Mouse (Mus musculus) CH12.LX (cell line): ENCODE results near the gene Ell. TPM values are rescaled to one million over a fixed set of nuclear protein-coding genes. Genes with fewer than 3 reads are reported as not detected.

Experiments used
- DNase-seq: peaks from one replicate; pipeline ENCODE4 v3.0.0-alpha.2; 2013; ENCODE audit errors: extremely low read depth
- H3K27ac ChIP-seq: 2 replicates; pipeline ENCODE4 v1.5.1; 2012; ENCODE audit warnings: low read depth, mild to moderate bottlenecking, control low read depth, moderate library complexity; ENCODE audit not compliant: insufficient read depth
- H3K27me3 ChIP-seq: replicated peaks from 2 replicates; pipeline ENCODE3; 2012; ENCODE audit warnings: inconsistent platforms
- H3K36me3 ChIP-seq, 2 experiments: replicated peaks in 1 of 2; 2 replicates each; pipeline versions ENCODE3 to v1.6.1; 2012; ENCODE audit warnings: inconsistent platforms in 1 of 2, low read length in 1 of 2, mild to moderate bottlenecking in 1 of 2, mixed read lengths in 1 of 2, moderate library complexity in 1 of 2; ENCODE audit not compliant: control insufficient read depth in 1 of 2, insufficient read depth in 1 of 2
- H3K4me1 ChIP-seq, 2 experiments: 2 replicates each; pipeline ENCODE4 v1.6.1; 2012; ENCODE audit warnings: inconsistent platforms in 1 of 2, moderate library complexity in 1 of 2; ENCODE audit not compliant: insufficient read depth in 2 of 2, control insufficient read depth in 1 of 2
- H3K4me2 ChIP-seq: 2 replicates; pipeline ENCODE4 v1.6.1; 2012; ENCODE audit warnings: low read depth, mild to moderate bottlenecking, control low read depth; ENCODE audit not compliant: poor library complexity, insufficient read depth, severe bottlenecking
- H3K4me3 ChIP-seq, 3 experiments: fragments of 150-350 bp in 1 of 3; sonication (generic) in 1 of 3; replicated peaks in 1 of 3; 2 replicates each; pipeline versions ENCODE3 to v1.5.1; 2011 to 2012; ENCODE audit warnings: low read depth in 2 of 3, low read length in 2 of 3, mild to moderate bottlenecking in 2 of 3, moderate library complexity in 2 of 3, control low read depth in 1 of 3, improper control_type of control experiment in 1 of 3, inconsistent platforms in 1 of 3, mixed read lengths in 1 of 3; ENCODE audit not compliant: poor library complexity in 1 of 3
- H3K79me2 ChIP-seq: replicated peaks from 2 replicates; pipeline ENCODE4 v1.6.1; 2012; ENCODE audit warnings: mild to moderate bottlenecking, moderate library complexity; ENCODE audit not compliant: control insufficient read depth, poor library complexity, insufficient read depth, severe bottlenecking; ENCODE audit errors: extremely low read depth
- H3K9ac ChIP-seq: 2 replicates; pipeline ENCODE4 v1.6.1; 2012; ENCODE audit warnings: low read depth, mild to moderate bottlenecking, control low read depth, moderate library complexity; ENCODE audit not compliant: insufficient read depth
- H3K9me3 ChIP-seq: replicated peaks from 2 replicates; pipeline ENCODE3; 2012; ENCODE audit warnings: low read length, inconsistent platforms, mixed read lengths
- CTCF ChIP-seq, 2 experiments: IDR thresholded peaks in 1 of 2; conservative IDR thresholded peaks in 1 of 2; 2 replicates each; pipeline ENCODE4 v1.5.1; 2011 to 2012; ENCODE audit warnings: low read depth in 2 of 2, low read length in 2 of 2, improper control_type of control experiment in 1 of 2, inconsistent platforms in 1 of 2, mild to moderate bottlenecking in 1 of 2, moderate library complexity in 1 of 2
- E2F4 ChIP-seq: IDR thresholded peaks from 2 replicates; pipeline ENCODE4 v1.6.1; 2011; ENCODE audit warnings: low read depth, low read length, improper control_type of control experiment; ENCODE audit not compliant: insufficient replicate concordance
- ELF1 ChIP-seq: IDR thresholded peaks from 2 replicates; pipeline ENCODE4 v1.6.1; 2014; ENCODE audit warnings: low read depth, mild to moderate bottlenecking, inconsistent platforms, low read length, improper control_type of control experiment
- HCFC1 ChIP-seq: IDR thresholded peaks from 2 replicates; pipeline ENCODE4 v1.6.1; 2012; ENCODE audit warnings: low read depth, mild to moderate bottlenecking, inconsistent platforms, low read length, improper control_type of control experiment
- IRF4 ChIP-seq: IDR thresholded peaks from 2 replicates; pipeline ENCODE4 v1.6.1; 2014; ENCODE audit warnings: low read depth, mild to moderate bottlenecking, inconsistent platforms, low read length, improper control_type of control experiment
- JUN ChIP-seq: IDR thresholded peaks from 2 replicates; pipeline ENCODE4 v1.6.1; 2011; ENCODE audit warnings: low read depth, mild to moderate bottlenecking, low read length, improper control_type of control experiment, moderate library complexity; ENCODE audit not compliant: insufficient read depth
- JUND ChIP-seq: conservative IDR thresholded peaks from 2 replicates; pipeline ENCODE4 v1.6.1; 2011; ENCODE audit warnings: low read depth, low read length, improper control_type of control experiment
- MAX ChIP-seq: IDR thresholded peaks from 2 replicates; pipeline ENCODE4 v1.6.1; 2011; ENCODE audit warnings: low read length, improper control_type of control experiment
- POLR2AphosphoS2 ChIP-seq: IDR thresholded peaks from 2 replicates; pipeline ENCODE4 v1.6.1; 2011; ENCODE audit warnings: low read depth, low read length, improper control_type of control experiment
- RAD21 ChIP-seq: IDR thresholded peaks from 2 replicates; pipeline ENCODE4 v1.6.1; 2011; ENCODE audit warnings: low read depth, mild to moderate bottlenecking, low read length, improper control_type of control experiment, moderate library complexity
- RCOR1 ChIP-seq: conservative IDR thresholded peaks from 2 replicates; pipeline ENCODE4 v1.6.1; 2012; ENCODE audit warnings: low read depth, mild to moderate bottlenecking, inconsistent platforms, low read length, improper control_type of control experiment
- SMC3 ChIP-seq: IDR thresholded peaks from 2 replicates; pipeline ENCODE4 v1.6.1; 2011; ENCODE audit warnings: low read depth, low read length, improper control_type of control experiment
- USF1 ChIP-seq: IDR thresholded peaks from 2 replicates; pipeline ENCODE4 v1.6.1; 2014; ENCODE audit warnings: low read depth, mild to moderate bottlenecking, inconsistent platforms, low read length, improper control_type of control experiment
- USF2 ChIP-seq: conservative IDR thresholded peaks from 2 replicates; pipeline ENCODE4 v1.6.1; 2011; ENCODE audit warnings: low read depth, low read length, improper control_type of control experiment
- ZC3H11A ChIP-seq: IDR thresholded peaks from 2 replicates; pipeline ENCODE4 v1.6.1; 2012; ENCODE audit warnings: low read depth, mild to moderate bottlenecking, inconsistent platforms, low read length, improper control_type of control experiment
- ZKSCAN1 ChIP-seq: IDR thresholded peaks from 2 replicates; pipeline ENCODE4 v1.6.1; 2012; ENCODE audit warnings: low read depth, inconsistent platforms, low read length, improper control_type of control experiment, borderline replicate concordance
- ZMIZ1 ChIP-seq: IDR thresholded peaks from 2 replicates; pipeline ENCODE4 v1.6.1; 2012; ENCODE audit warnings: low read depth, mild to moderate bottlenecking, inconsistent platforms, low read length, improper control_type of control experiment
- ZNF384 ChIP-seq: IDR thresholded peaks from 2 replicates; pipeline ENCODE4 v1.6.1; 2012; ENCODE audit warnings: low read depth, low read length, improper control_type of control experiment, inconsistent platforms
- dilution Hi-C: fragments of 300-500 bp; cut with MboI; formaldehyde crosslinking; loops from 2 replicates; pipeline ENCODE4 v1.14.3; 2020; ENCODE audit warnings: low sequenced_read_pairs; ENCODE audit not compliant: extremely low pct_unique_long_range_greater_than_20kb, extremely low pct_ligation_motif_present
- in situ Hi-C: fragments of 300-500 bp; cut with MboI; formaldehyde crosslinking; loops from 3 replicates; pipeline ENCODE4 v1.14.3; 2019; ENCODE audit warnings: low sequenced_read_pairs, low pct_ligation_motif_present, low pct_unique_long_range_greater_than_20kb, mixed read lengths
- polyA plus RNA-seq: library from polyadenylated mRNA; unstranded; fragments of >175 nt; gene quantifications from 2 replicates; pipeline ENCODE4 v1.2.1, GENCODE M21; 2012; ENCODE audit warnings: low read depth; ENCODE audit not compliant: insufficient read length
- total RNA-seq, 2 experiments: library from RNA; depleted of rRNA; stranded (reverse); fragments of 300-350 nt in 1 of 2; fragments of >200 nt in 1 of 2; gene quantifications; 2 replicates each; pipeline ENCODE4 v1.2.3; 2012 to 2014

Ell gene
- total and polyA plus RNA-seq, 3 experiments: 6.5 to 17.9 (median 9.8) TPM

DNA sequence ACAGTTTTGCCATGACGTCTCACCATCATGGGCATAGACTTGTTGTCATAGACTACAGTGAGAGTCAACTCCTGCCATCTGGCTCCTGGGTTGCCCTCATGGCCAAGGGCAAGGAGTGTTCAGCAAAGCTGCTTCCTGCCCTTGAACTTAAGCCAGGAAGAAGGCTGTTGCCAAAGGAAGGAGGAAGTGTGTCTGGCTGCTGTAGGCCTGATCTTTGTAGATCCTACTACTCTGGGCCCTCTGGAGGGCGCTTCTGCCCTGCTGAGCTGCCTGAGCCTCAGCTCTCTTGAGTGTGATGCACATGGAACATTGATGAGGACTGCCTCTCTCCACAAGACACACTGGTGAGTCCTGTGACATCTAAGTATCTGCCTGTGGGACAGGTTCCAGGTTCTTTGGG is 20.8 kb downstream of the Ell start:
- no peaks in the 10 kb centered on the region for H3K9me3 ChIP-seq
- DNase-seq: peak; percentile 42
- peaks cover 3 to 49% of the 10 kb centered on the region in 2 experiments; a peak in 2 of 4 replicates for H3K4me1 ChIP-seq
- no peaks in the 10 kb centered on the region for H3K79me2 ChIP-seq
- dilution Hi-C loops (no loop called here), in situ Hi-C loops (no loop called here)
- H3K27ac ChIP-seq: no peak overlapping the region
- no peaks in the 10 kb centered on the region for H3K27me3 ChIP-seq
- H3K4me2 ChIP-seq: no peak overlapping the region
- no peak overlapping the region for H3K4me3 ChIP-seq
- H3K36me3 ChIP-seq: peaks cover 0 to 68% of the 10 kb centered on the region in 2 experiments
- H3K9ac ChIP-seq: no peak overlapping the region
- 0 out of 2 replicates have a peak, but pooled peaks have one; percentile 10 for TF ChIP-seq ELF1
- TF ChIP-seq SMC3: peak; percentile 14; the same call in 1 of the 2 replicates
- peak in 1 of 2 experiments; percentile 58; a peak in 2 of 4 replicates for TF ChIP-seq CTCF (conservative IDR thresholded peaks at IDR 0.05 in 1 of 2, IDR thresholded peaks at IDR 0.05 in 1 of 2; ENCODE audit: low read depth in 2 of 2, low read length in 2 of 2)
- TF ChIP-seq RCOR1: no peak
- peak; percentile 40 for TF ChIP-seq RAD21

GRCm38 (mm10) chr8:70560564-70560963 is 21.3 kb downstream of the Ell start:
- H3K9ac ChIP-seq: no peak overlapping the region
- H3K27me3 ChIP-seq: no peaks in the 10 kb centered on the region
- dilution Hi-C loops: no loop called here
- no peak overlapping the region for H3K4me2 ChIP-seq
- H3K36me3 ChIP-seq: peaks cover 0 to 67% of the 10 kb centered on the region in 2 experiments
- DNase-seq: no peak
- no peak overlapping the region for H3K27ac ChIP-seq
- H3K4me1 ChIP-seq: peaks cover 3 to 54% of the 10 kb centered on the region in 2 experiments; a peak in 2 of 4 replicates
- TF ChIP-seq ZNF384 (no peak), JUND (no peak), MAX (no peak), RAD21 (no peak), JUN (no peak), IRF4 (no peak), USF1 (no peak), POLR2AphosphoS2 (no peak), RCOR1 (no peak), E2F4 (no peak), ZKSCAN1 (no peak)
- TF ChIP-seq, all 38 proteins: peak for 0
- in situ Hi-C loops: no loop called here
- H3K9me3 ChIP-seq: no peaks in the 10 kb centered on the region
- no peak overlapping the region for H3K4me3 ChIP-seq
- H3K79me2 ChIP-seq: no peaks in the 10 kb centered on the region

- H3K27me3 ChIP-seq: no peaks in the 10 kb centered on the region
- peaks cover 0 to 66% of the 10 kb centered on the region in 2 experiments for H3K36me3 ChIP-seq
- H3K4me1 ChIP-seq: peaks cover 3 to 57% of the 10 kb centered on the region in 2 experiments; a peak in 2 of 4 replicates
- in situ Hi-C loops (no loop called here), dilution Hi-C loops (no loop called here)
- H3K4me2 ChIP-seq: no peak overlapping the region
- H3K27ac ChIP-seq: no peak overlapping the region
- no peak for DNase-seq
- TF ChIP-seq IRF4 (no peak), RCOR1 (no peak), HCFC1 (no peak), ZC3H11A (no peak), ZMIZ1 (no peak), USF2 (no peak)
- H3K9ac ChIP-seq: no peak overlapping the region
- H3K79me2 ChIP-seq: no peaks in the 10 kb centered on the region
- H3K4me3 ChIP-seq: no peak overlapping the region
- H3K9me3 ChIP-seq: no peaks in the 10 kb centered on the region
Measured at GRCm38 (mm10) chr8:70561357-70561756, 22.1 kb downstream of the Ell start.
